23 mouse cellular contexts compared by ENCODE assay signal in genomic region chr2:64852913-64853312, GRCm38 (mm10).
DNase-seq lines count a peak whose midpoint lies in the region; ATAC-seq lines count a peak whose summit lies in the region.
"Had no signal": no experiment of that assay in that cellular context is flagged by ENCODE, and none has a peak within 500 bp of the region (broad histone marks: within the 10 kb centered on the region; RNA-seq: fewer than 3 reads in every experiment).

No protein-coding gene starts in this region.

- H3K9me3 ChIP-seq in midbrain, embryonic 11.5 days (ENCODE audit: control insufficient read depth, low read length): no peaks in the 10 kb centered on the region
- no peaks in the 10 kb centered on the region for H3K9me3 ChIP-seq in midbrain, embryonic 13.5 days
- no peaks in the 10 kb centered on the region for H3K9me3 ChIP-seq in midbrain, embryonic 16.5 days (replicated peaks; ENCODE audit: control insufficient read depth, low read length, poor library complexity, severe bottlenecking)
- H3K9me3 ChIP-seq: embryonic facial prominence, embryonic 10.5 days; kidney, embryonic 15.5 days; limb, embryonic 13.5 days; liver, embryonic 12.5 days had no signal

- WGBS in midbrain, embryonic 11.5 days: 71% methylated on average over 5 of the region's 5 CpGs
- 48% methylated on average over 5 of the region's 5 CpGs for WGBS in midbrain, embryonic 13.5 days
- WGBS in midbrain, embryonic 16.5 days: 32% methylated on average over 5 of the region's 5 CpGs

- ATAC-seq in midbrain, embryonic 11.5 days (ENCODE audit: low FRiP score): peak; percentile 40; the same call in 1 of the 2 replicates
- no peak for ATAC-seq in midbrain, embryonic 13.5 days
- no peak for ATAC-seq in midbrain, embryonic 16.5 days
- ATAC-seq: activated CD4-positive, CD25-positive, alpha-beta regulatory T cell, adult 4 months; forebrain, postnatal 0 days; intestine, postnatal 0 days; liver, embryonic 12.5 days had no signal

- H3K4me2 ChIP-seq in midbrain, embryonic 11.5 days: no peak overlapping the region
- no peak overlapping the region for H3K4me2 ChIP-seq in midbrain, embryonic 13.5 days (replicated peaks)
- peak overlapping the region; percentile 40 for H3K4me2 ChIP-seq in midbrain, embryonic 16.5 days (ENCODE audit: low read length)
- H3K4me2 ChIP-seq: heart, embryonic 11.5 days; kidney, embryonic 15.5 days; limb, embryonic 13.5 days; liver, embryonic 12.5 days had no signal

- peak; percentile 16 for DNase-seq in embryo, embryonic 10.5 days (ENCODE audit: low spot score)
- DNase-seq in embryo, embryonic 10 days (ENCODE audit: low spot score): no peak
- DNase-seq in midbrain, embryonic 11.5 days (ENCODE audit: low spot score, missing footprints): no peak
- peak; percentile 30 for DNase-seq in retina, postnatal 1 day
- no peak for DNase-seq in frontal cortex, postnatal 14 days (ENCODE audit: low spot score in 2 of 2)
- DNase-seq in adrenal gland, postnatal 36 days: no peak
- DNase-seq: adrenal gland, postnatal 10 days; cerebellum, adult 2 months; kidney, postnatal 36 days; lung, adult 18-20 months; lung, postnatal 10 days; right cerebral cortex, postnatal 14 days had no signal

- H3K4me1 ChIP-seq in midbrain, embryonic 11.5 days (ENCODE audit: control insufficient read depth, insufficient read depth, low read length): no peaks in the 10 kb centered on the region
- peaks cover 7% of the 10 kb centered on the region; the same call in 1 of the 2 replicates for H3K4me1 ChIP-seq in midbrain, embryonic 13.5 days (replicated peaks)
- H3K4me1 ChIP-seq in midbrain, embryonic 16.5 days (ENCODE audit: control insufficient read depth, insufficient read depth, low read length): no peaks in the 10 kb centered on the region
- H3K4me1 ChIP-seq: kidney, embryonic 15.5 days; limb, embryonic 13.5 days; liver, embryonic 12.5 days had no signal

- no peak overlapping the region for H3K9ac ChIP-seq in midbrain, embryonic 11.5 days (ENCODE audit: low read length)
- no peak overlapping the region for H3K9ac ChIP-seq in midbrain, embryonic 13.5 days (replicated peaks)
- no peak overlapping the region for H3K9ac ChIP-seq in midbrain, embryonic 16.5 days (ENCODE audit: low read depth, low read length)
- H3K9ac ChIP-seq: forebrain, postnatal 0 days; kidney, embryonic 15.5 days; limb, embryonic 13.5 days; liver, embryonic 12.5 days had no signal

- no peak overlapping the region for H3K27ac ChIP-seq in midbrain, embryonic 11.5 days (ENCODE audit: low read depth, low read length)
- no peak overlapping the region for H3K27ac ChIP-seq in midbrain, embryonic 13.5 days
- no peak overlapping the region for H3K27ac ChIP-seq in midbrain, embryonic 16.5 days (ENCODE audit: low read length)
- H3K27ac ChIP-seq: embryonic facial prominence, embryonic 10.5 days; kidney, embryonic 15.5 days; limb, embryonic 13.5 days; liver, embryonic 12.5 days; stomach, postnatal 0 days had no signal

- H3K4me3 ChIP-seq in midbrain, embryonic 11.5 days (ENCODE audit: low read depth, low read length): no peak overlapping the region
- H3K4me3 ChIP-seq in midbrain, embryonic 13.5 days (replicated peaks): no peak overlapping the region
- H3K4me3 ChIP-seq in midbrain, embryonic 16.5 days (ENCODE audit: low read depth, low read length): no peak overlapping the region
- H3K4me3 ChIP-seq: embryonic facial prominence, embryonic 10.5 days; kidney, embryonic 15.5 days; limb, embryonic 13.5 days; liver, embryonic 12.5 days had no signal

- no peaks in the 10 kb centered on the region for H3K36me3 ChIP-seq in midbrain, embryonic 11.5 days (ENCODE audit: control insufficient read depth, insufficient read depth, low read length)
- H3K36me3 ChIP-seq in midbrain, embryonic 13.5 days: no peaks in the 10 kb centered on the region
- no peaks in the 10 kb centered on the region for H3K36me3 ChIP-seq in midbrain, embryonic 16.5 days (ENCODE audit: control insufficient read depth, insufficient read depth, low read length)
- H3K36me3 ChIP-seq: embryonic facial prominence, embryonic 10.5 days; kidney, embryonic 15.5 days; limb, embryonic 13.5 days; liver, embryonic 12.5 days had no signal

- H3K27me3 ChIP-seq in midbrain, embryonic 11.5 days (ENCODE audit: control insufficient read depth, insufficient read depth, low read length): no peaks in the 10 kb centered on the region
- 0 out of 2 replicates have a peak, but pooled peaks cover 4% of the 10 kb centered on the region for H3K27me3 ChIP-seq in midbrain, embryonic 13.5 days
- H3K27me3 ChIP-seq in midbrain, embryonic 16.5 days (ENCODE audit: control insufficient read depth, insufficient read depth, low read depth, low read length): no peaks in the 10 kb centered on the region
- H3K27me3 ChIP-seq: kidney, embryonic 15.5 days; liver, embryonic 12.5 days had no signal

Comparison
In these comparisons a context has a peak if more than half of its experiments do, and no peak if none do; other contexts are left out.
1. DNase-seq: peak in embryo, embryonic 10.5 days (single experiment) and retina, postnatal 1 day (single experiment); none in embryo, embryonic 10 days (single experiment), midbrain, embryonic 11.5 days (single experiment), frontal cortex, postnatal 14 days (0 of 2) and adrenal gland, postnatal 36 days (0 of 2).